Mouse (Mus musculus): Measurements from ENCODE around the gene Nrxn1. TPM values are rescaled to one million over a fixed set of nuclear protein-coding genes. Genes with fewer than 3 reads are reported as not detected.

The Nrxn1 gene
- polyA plus RNA-seq, 1 experiment from 2014 or later: 109 TPM

- ATAC-seq: no peak
- no peaks in the 10 kb centered on the region for H3K27me3 ChIP-seq
- H3K36me3 ChIP-seq: no peaks in the 10 kb centered on the region
- no peak overlapping the region for H3K4me3 ChIP-seq (replicated peaks)
- no peak overlapping the region for H3K27ac ChIP-seq
- 51% methylated on average over 2 of the region's 2 CpGs for WGBS
- H3K9me3 ChIP-seq: no peaks in the 10 kb centered on the region
- no peak overlapping the region for H3K4me2 ChIP-seq (replicated peaks)
- no peak overlapping the region for H3K9ac ChIP-seq (replicated peaks)
- no peaks in the 10 kb centered on the region for H3K4me1 ChIP-seq (replicated peaks)
These were observed 708.0 kb downstream of the Nrxn1 start for GRCm38 (mm10) chr17:90384856-90385255.

- Histone ChIP-seq H3K4me2 (replicated peaks) (no peak overlapping the region), H3K4me3 (replicated peaks) (no peak overlapping the region), H3K36me3 (no peaks in the 10 kb centered on the region), H3K27me3 (no peaks in the 10 kb centered on the region), H3K4me1 (replicated peaks) (no peaks in the 10 kb centered on the region), H3K9ac (replicated peaks) (no peak overlapping the region), H3K27ac (no peak overlapping the region), H3K9me3 (no peaks in the 10 kb centered on the region)
- ATAC-seq: no peak
- 59% methylated on average over 5 of the region's 5 CpGs for WGBS
These were observed 710.1 kb downstream of the Nrxn1 start for GRCm38 (mm10) chr17:90382496-90383443.

GRCm38 (mm10) chr17:90376533-90376932, 716.3 kb downstream of the Nrxn1 start:
- Histone ChIP-seq H3K4me1 (replicated peaks) (no peaks in the 10 kb centered on the region), H3K27ac (no peak overlapping the region), H3K27me3 (no peaks in the 10 kb centered on the region), H3K9me3 (no peaks in the 10 kb centered on the region), H3K36me3 (no peaks in the 10 kb centered on the region), H3K4me3 (replicated peaks) (no peak overlapping the region), H3K4me2 (replicated peaks) (no peak overlapping the region), H3K9ac (replicated peaks) (no peak overlapping the region)
- WGBS: 83% methylated on average over 2 of the region's 2 CpGs
- ATAC-seq: no peak

GRCm38 (mm10) chr17:90362169-90362568, 730.7 kb downstream of the Nrxn1 start:
- Histone ChIP-seq H3K4me1 (replicated peaks) (no peaks in the 10 kb centered on the region), H3K27ac (no peak overlapping the region), H3K4me2 (replicated peaks) (no peak overlapping the region), H3K4me3 (replicated peaks) (no peak overlapping the region), H3K9ac (replicated peaks) (no peak overlapping the region), H3K27me3 (no peaks in the 10 kb centered on the region), H3K36me3 (no peaks in the 10 kb centered on the region), H3K9me3 (no peaks in the 10 kb centered on the region)
- no peak for ATAC-seq
- 89% methylated on average over 4 of the region's 4 CpGs for WGBS

- Histone ChIP-seq H3K27ac (no peak overlapping the region), H3K36me3 (no peaks in the 10 kb centered on the region), H3K9ac (replicated peaks) (no peak overlapping the region), H3K4me2 (replicated peaks) (no peak overlapping the region), H3K4me1 (replicated peaks) (peaks cover 20% of the 10 kb centered on the region), H3K4me3 (replicated peaks) (no peak overlapping the region), H3K9me3 (no peaks in the 10 kb centered on the region), H3K27me3 (no peaks in the 10 kb centered on the region)
- no peak for ATAC-seq
- 66% methylated on average over 5 of the region's 5 CpGs for WGBS
These were observed 743.3 kb downstream of the Nrxn1 start for GRCm38 (mm10) chr17:90349385-90350095.

- no peak overlapping the region for H3K27ac ChIP-seq
- no peaks in the 10 kb centered on the region for H3K27me3 ChIP-seq
- H3K4me1 ChIP-seq (replicated peaks): peaks cover 18% of the 10 kb centered on the region
- H3K36me3 ChIP-seq: no peaks in the 10 kb centered on the region
- WGBS: 50% methylated on average over 3 of the region's 3 CpGs
- no peak overlapping the region for H3K9ac ChIP-seq (replicated peaks)
- H3K9me3 ChIP-seq: no peaks in the 10 kb centered on the region
- no peak for ATAC-seq
- no peak overlapping the region for H3K4me3 ChIP-seq (replicated peaks)
- H3K4me2 ChIP-seq (replicated peaks): no peak overlapping the region
These were observed 746.0 kb downstream of the Nrxn1 start for GRCm38 (mm10) chr17:90346735-90347475.

GRCm38 (mm10) chr17:90333445-90333844, 759.4 kb downstream of the Nrxn1 start:
- H3K27ac ChIP-seq: no peak overlapping the region
- H3K4me3 ChIP-seq (replicated peaks): no peak overlapping the region
- no peak overlapping the region for H3K4me2 ChIP-seq (replicated peaks)
- H3K4me1 ChIP-seq (replicated peaks): no peaks in the 10 kb centered on the region
- no peaks in the 10 kb centered on the region for H3K9me3 ChIP-seq
- H3K36me3 ChIP-seq: no peaks in the 10 kb centered on the region
- WGBS: 82% methylated on average over 1 of the region's 1 CpGs
- no peak for ATAC-seq
- no peak overlapping the region for H3K9ac ChIP-seq (replicated peaks)
- no peaks in the 10 kb centered on the region for H3K27me3 ChIP-seq

GRCm38 (mm10) chr17:90323674-90324073, 769.2 kb downstream of the Nrxn1 start:
- 90% methylated on average over 6 of the region's 6 CpGs for WGBS
- no peak overlapping the region for H3K4me3 ChIP-seq (replicated peaks)
- no peaks in the 10 kb centered on the region for H3K9me3 ChIP-seq
- no peak for ATAC-seq
- H3K27ac ChIP-seq: no peak overlapping the region
- no peak overlapping the region for H3K4me2 ChIP-seq (replicated peaks)
- H3K27me3 ChIP-seq: no peaks in the 10 kb centered on the region
- no peaks in the 10 kb centered on the region for H3K4me1 ChIP-seq (replicated peaks)
- H3K36me3 ChIP-seq: no peaks in the 10 kb centered on the region
- H3K9ac ChIP-seq (replicated peaks): no peak overlapping the region

GRCm38 (mm10) chr17:90272225-90272624, 820.6 kb downstream of the Nrxn1 start:
- H3K27me3 ChIP-seq: no peaks in the 10 kb centered on the region

GRCm38 (mm10) chr17:90271165-90271564, 821.7 kb downstream of the Nrxn1 start:
- Histone ChIP-seq H3K4me3 (replicated peaks) (no peak overlapping the region), H3K9me3 (no peaks in the 10 kb centered on the region), H3K9ac (replicated peaks) (no peak overlapping the region), H3K27me3 (no peaks in the 10 kb centered on the region), H3K27ac (no peak overlapping the region), H3K36me3 (no peaks in the 10 kb centered on the region), H3K4me1 (replicated peaks) (no peaks in the 10 kb centered on the region), H3K4me2 (replicated peaks) (no peak overlapping the region)
- WGBS: 15% methylated on average over 4 of the region's 4 CpGs
- ATAC-seq: no peak

More at GRCm38 (mm10) chr17:90272225-90272624, 820.6 kb downstream of the Nrxn1 start:
- WGBS: 77% methylated on average over 4 of the region's 4 CpGs
- Histone ChIP-seq H3K27ac (no peak overlapping the region), H3K9me3 (no peaks in the 10 kb centered on the region), H3K4me1 (replicated peaks) (no peaks in the 10 kb centered on the region), H3K4me3 (replicated peaks) (no peak overlapping the region), H3K4me2 (replicated peaks) (no peak overlapping the region), H3K9ac (replicated peaks) (no peak overlapping the region), H3K36me3 (no peaks in the 10 kb centered on the region)
- no peak for ATAC-seq

GRCm38 (mm10) chr17:90269143-90269542, 823.7 kb downstream of the Nrxn1 start:
- Histone ChIP-seq H3K4me1 (replicated peaks) (no peaks in the 10 kb centered on the region), H3K4me3 (replicated peaks) (no peak overlapping the region), H3K4me2 (replicated peaks) (no peak overlapping the region), H3K9me3 (no peaks in the 10 kb centered on the region), H3K36me3 (no peaks in the 10 kb centered on the region), H3K27ac (no peak overlapping the region), H3K27me3 (no peaks in the 10 kb centered on the region), H3K9ac (replicated peaks) (no peak overlapping the region)
- WGBS: 73% methylated on average over 2 of the region's 2 CpGs
- no peak for ATAC-seq

Measured in midbrain, embryonic 13.5 days (tissue).